Comparison of ENCODE assay signal across 8 mouse cellular contexts in genomic region chr9:89827564-89827963, GRCm38 (mm10).
A peak's percentile ranks its signal among the peaks of the same experiment; 100 is the strongest.
DNase-seq lines count a peak whose midpoint lies in the region; ATAC-seq lines count a peak whose summit lies in the region.

No protein-coding gene starts in this region.

- no peak overlapping the region for H3K9ac ChIP-seq in heart, embryonic 14.5 days (ENCODE audit: low read length)
- H3K9ac ChIP-seq in hindbrain, embryonic 15.5 days = no peak overlapping the region
- H3K9ac ChIP-seq in neural tube, embryonic 15.5 days (replicated peaks) = no peak overlapping the region

- no peak overlapping the region for H3K27ac ChIP-seq in heart, embryonic 14.5 days (replicated peaks in 1 of 2; ENCODE audit: control insufficient read depth in 1 of 2, insufficient read depth in 1 of 2, low read depth in 2 of 2, low read length in 2 of 2)
- H3K27ac ChIP-seq in hindbrain, embryonic 15.5 days (replicated peaks) = no peak overlapping the region
- H3K27ac ChIP-seq in neural tube, embryonic 15.5 days (replicated peaks) = no peak overlapping the region

- no peak for ATAC-seq in heart, embryonic 14.5 days (ENCODE audit: insufficient number of reproducible peaks, insufficient read depth, low FRiP score, low read depth)
- no peak for ATAC-seq in megakaryocyte, adult 5-6 weeks (ENCODE audit: poor library complexity, severe bottlenecking)
- peak; percentile 15; the same call in 1 of the 2 replicates for ATAC-seq in hindbrain, embryonic 15.5 days (ENCODE audit: low FRiP score, low read depth)
- no peak for ATAC-seq in neural tube, embryonic 15.5 days (ENCODE audit: low FRiP score)
- no peak for ATAC-seq in monocyte, adult 5-6 weeks (replicated peaks; ENCODE audit: insufficient number of reproducible peaks, low FRiP score, low TSS enrichment, poor library complexity, severe bottlenecking)

- H3K9me3 ChIP-seq in heart, embryonic 14.5 days (ENCODE audit: control insufficient read depth, low read length) = no peaks in the 10 kb centered on the region
- no peaks in the 10 kb centered on the region for H3K9me3 ChIP-seq in megakaryocyte, embryonic 14.5 days
- no peaks in the 10 kb centered on the region for H3K9me3 ChIP-seq in hindbrain, embryonic 15.5 days
- no peaks in the 10 kb centered on the region for H3K9me3 ChIP-seq in neural tube, embryonic 15.5 days (replicated peaks)

- intact Hi-C loops in heart, postnatal 14 days (cut with DNase I) = loop anchor here (2.0 kb wide), 2 partner anchors 145 to 249 kb away; no protein-coding TSS in a partner anchor

- no peaks in the 10 kb centered on the region for H3K4me1 ChIP-seq in heart, embryonic 14.5 days (ENCODE audit: control insufficient read depth in 2 of 2, insufficient read depth in 2 of 2, low read length in 2 of 2)
- H3K4me1 ChIP-seq in megakaryocyte, embryonic 14.5 days = peaks cover 12% of the 10 kb centered on the region
- H3K4me1 ChIP-seq in hindbrain, embryonic 15.5 days (replicated peaks) = no peaks in the 10 kb centered on the region
- no peaks in the 10 kb centered on the region; the same call in 1 of the 2 replicates for H3K4me1 ChIP-seq in neural tube, embryonic 15.5 days

- no peaks in the 10 kb centered on the region for H3K27me3 ChIP-seq in heart, embryonic 14.5 days (ENCODE audit: control insufficient read depth, insufficient read depth, low read length)
- H3K27me3 ChIP-seq in megakaryocyte, embryonic 14.5 days (replicated peaks) = peaks cover 23% of the 10 kb centered on the region
- no peaks in the 10 kb centered on the region for H3K27me3 ChIP-seq in hindbrain, embryonic 15.5 days
- H3K27me3 ChIP-seq in neural tube, embryonic 15.5 days (replicated peaks) = no peaks in the 10 kb centered on the region

- H3K36me3 ChIP-seq in heart, embryonic 14.5 days (ENCODE audit: control insufficient read depth, insufficient read depth, low read length) = no peaks in the 10 kb centered on the region
- H3K36me3 ChIP-seq in megakaryocyte, embryonic 14.5 days (replicated peaks; ENCODE audit: low read length) = no peaks in the 10 kb centered on the region
- no peaks in the 10 kb centered on the region for H3K36me3 ChIP-seq in hindbrain, embryonic 15.5 days
- H3K36me3 ChIP-seq in neural tube, embryonic 15.5 days = no peaks in the 10 kb centered on the region

- 57% methylated on average over 5 of the region's 5 CpGs for WGBS in heart, embryonic 14.5 days
- WGBS in hindbrain, embryonic 15.5 days = 54% methylated on average over 5 of the region's 5 CpGs
- WGBS in neural tube, embryonic 15.5 days = 55% methylated on average over 5 of the region's 5 CpGs

- no peak overlapping the region; a peak in 1 of 4 replicates for H3K4me3 ChIP-seq in heart, embryonic 14.5 days (ENCODE audit: control insufficient read depth in 1 of 2, insufficient read depth in 1 of 2, low read depth in 1 of 2, low read length in 2 of 2)
- peak overlapping the region; percentile 85 for H3K4me3 ChIP-seq in megakaryocyte, embryonic 14.5 days (replicated peaks)
- H3K4me3 ChIP-seq in hindbrain, embryonic 15.5 days = peak overlapping the region; percentile 23; the same call in 1 of the 2 replicates
- no peak overlapping the region for H3K4me3 ChIP-seq in neural tube, embryonic 15.5 days (replicated peaks)

- no peak for DNase-seq in heart, postnatal 14 days
- no peak for DNase-seq in frontal cortex, postnatal 14 days (ENCODE audit: low spot score in 2 of 2)

- peak overlapping the region; percentile 55 for H3K4me2 ChIP-seq in heart, embryonic 14.5 days (ENCODE audit: low read length)
- H3K4me2 ChIP-seq in hindbrain, embryonic 15.5 days = peak overlapping the region; percentile 47; the same call in 1 of the 2 replicates
- peak overlapping the region; percentile 49 for H3K4me2 ChIP-seq in neural tube, embryonic 15.5 days

Comparison
In these comparisons a context has a peak if more than half of its experiments do, and no peak if none do; other contexts are left out.
1. H3K4me3 ChIP-seq: peak in megakaryocyte, embryonic 14.5 days (single experiment) and hindbrain, embryonic 15.5 days (single experiment); none in heart, embryonic 14.5 days (0 of 2) and neural tube, embryonic 15.5 days (single experiment).
2. Peak in every context shown above with its lines, with median percentiles within 50 percentile points of each other: H3K4me2 ChIP-seq.